Mouse (Mus musculus): Measurements from ENCODE around the gene Shoc2. TPM values are rescaled to one million over a fixed set of nuclear protein-coding genes. Genes with fewer than 3 reads are reported as not detected.
A peak's percentile ranks its signal among the peaks of the same experiment; 100 is the strongest.
"Not testable (repeated sequence)": the region's sequence is repeated elsewhere in the genome, so short reads cannot be mapped to it uniquely, and the experiment has no call there.

Shoc2 gene
- polyA plus RNA-seq, 1 experiment = 18.6 TPM

- no peak overlapping the region for H3K4me3 ChIP-seq (ENCODE audit: control insufficient read depth, insufficient read depth, low read length)
- TF ChIP-seq CTCF (IDR thresholded peaks at IDR 0.05; ENCODE audit: borderline replicate concordance, control insufficient read depth, extremely low read depth, insufficient read depth, low read length, poor library complexity) (no peak), POLR2A (IDR thresholded peaks at IDR 0.05; ENCODE audit: control insufficient read depth, extremely low read depth, insufficient read depth, low read length, poor library complexity) (no peak)
- DNase-seq = no peak
- H3K27ac ChIP-seq (ENCODE audit: control insufficient read depth, insufficient read depth, low read length) = no peak overlapping the region
- H3K36me3 ChIP-seq (ENCODE audit: control insufficient read depth, insufficient read depth, low read length) = peaks cover 31% of the 10 kb centered on the region
- peaks cover 19% of the 10 kb centered on the region for H3K4me1 ChIP-seq (replicated peaks; ENCODE audit: control insufficient read depth, insufficient read depth, low read length)
- no peaks in the 10 kb centered on the region for H3K27me3 ChIP-seq (ENCODE audit: control insufficient read depth, insufficient read depth, low read length)
- WGBS = 2% methylated on average over 6 of the region's 6 CpGs
These were observed 37.9 kb upstream of the Shoc2 start for GRCm38 (mm10) chr19:53906033-53906702.

GRCm38 (mm10) chr19:53906703-53907070 lies 37.4 kb upstream of the Shoc2 start:
- H3K27me3 ChIP-seq (ENCODE audit: control insufficient read depth, insufficient read depth, low read length); DNase-seq; H3K4me3 ChIP-seq (ENCODE audit: control insufficient read depth, insufficient read depth, low read length); H3K27ac ChIP-seq (ENCODE audit: control insufficient read depth, insufficient read depth, low read length): not testable (repeated sequence)
- Histone ChIP-seq H3K4me1 (replicated peaks; ENCODE audit: control insufficient read depth, insufficient read depth, low read length) (peaks cover 18% of the 10 kb centered on the region), H3K36me3 (ENCODE audit: control insufficient read depth, insufficient read depth, low read length) (peaks cover 35% of the 10 kb centered on the region)

DNA sequence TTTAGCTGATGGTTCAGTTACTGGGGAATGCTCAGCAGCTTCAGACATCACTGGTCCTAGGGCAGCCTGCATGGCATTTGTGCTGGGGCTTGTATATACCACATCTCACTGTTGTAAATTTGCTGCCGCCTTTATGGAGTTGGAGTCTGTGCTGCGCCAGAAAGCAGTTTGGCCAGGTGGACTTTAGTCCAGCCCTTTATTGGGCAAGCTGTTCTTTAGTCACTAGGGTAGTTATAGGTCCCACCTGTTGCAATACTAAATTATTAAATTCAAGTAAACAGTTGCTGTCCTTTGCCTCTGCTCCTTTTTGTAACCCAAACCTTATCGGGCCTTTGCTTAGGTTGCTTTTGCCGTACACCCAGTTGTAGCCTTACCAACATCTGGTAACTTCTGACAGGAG lies 29.2 kb upstream of the Shoc2 start:
- 98% methylated on average over 4 of the region's 4 CpGs for WGBS
- Histone ChIP-seq H3K27me3 (ENCODE audit: control insufficient read depth, insufficient read depth, low read length) (no peaks in the 10 kb centered on the region), H3K4me3 (ENCODE audit: control insufficient read depth, insufficient read depth, low read length) (no peak overlapping the region), H3K4me1 (replicated peaks; ENCODE audit: control insufficient read depth, insufficient read depth, low read length) (no peaks in the 10 kb centered on the region), H3K36me3 (ENCODE audit: control insufficient read depth, insufficient read depth, low read length) (peaks cover 96% of the 10 kb centered on the region), H3K27ac (ENCODE audit: control insufficient read depth, insufficient read depth, low read length) (no peak overlapping the region)
- DNase-seq = no peak
- TF ChIP-seq CTCF (IDR thresholded peaks at IDR 0.05; ENCODE audit: borderline replicate concordance, control insufficient read depth, extremely low read depth, insufficient read depth, low read length, poor library complexity) = no peak

GRCm38 (mm10) chr19:53919541-53919940 lies 24.6 kb upstream of the Shoc2 start:
- peaks cover 90% of the 10 kb centered on the region for H3K36me3 ChIP-seq (ENCODE audit: control insufficient read depth, insufficient read depth, low read length)
- no peak overlapping the region for H3K4me3 ChIP-seq (ENCODE audit: control insufficient read depth, insufficient read depth, low read length)
- 96% methylated on average over 10 of the region's 10 CpGs for WGBS
- TF ChIP-seq POLR2A (IDR thresholded peaks at IDR 0.05; ENCODE audit: control insufficient read depth, extremely low read depth, insufficient read depth, low read length, poor library complexity) (no peak), CTCF (IDR thresholded peaks at IDR 0.05; ENCODE audit: borderline replicate concordance, control insufficient read depth, extremely low read depth, insufficient read depth, low read length, poor library complexity) (no peak)
- no peaks in the 10 kb centered on the region for H3K4me1 ChIP-seq (replicated peaks; ENCODE audit: control insufficient read depth, insufficient read depth, low read length)
- no peak overlapping the region for H3K27ac ChIP-seq (ENCODE audit: control insufficient read depth, insufficient read depth, low read length)
- no peak for DNase-seq
- no peaks in the 10 kb centered on the region for H3K27me3 ChIP-seq (ENCODE audit: control insufficient read depth, insufficient read depth, low read length)

GRCm38 (mm10) chr19:53921996-53922395 lies 22.1 kb upstream of the Shoc2 start:
- peaks cover 86% of the 10 kb centered on the region for H3K36me3 ChIP-seq (ENCODE audit: control insufficient read depth, insufficient read depth, low read length)
- not testable (repeated sequence) for DNase-seq; H3K4me3 ChIP-seq (ENCODE audit: control insufficient read depth, insufficient read depth, low read length); H3K4me1 ChIP-seq (replicated peaks; ENCODE audit: control insufficient read depth, insufficient read depth, low read length); H3K27me3 ChIP-seq (ENCODE audit: control insufficient read depth, insufficient read depth, low read length); H3K27ac ChIP-seq (ENCODE audit: control insufficient read depth, insufficient read depth, low read length)
- 98% methylated on average over 3 of the region's 3 CpGs for WGBS

DNA sequence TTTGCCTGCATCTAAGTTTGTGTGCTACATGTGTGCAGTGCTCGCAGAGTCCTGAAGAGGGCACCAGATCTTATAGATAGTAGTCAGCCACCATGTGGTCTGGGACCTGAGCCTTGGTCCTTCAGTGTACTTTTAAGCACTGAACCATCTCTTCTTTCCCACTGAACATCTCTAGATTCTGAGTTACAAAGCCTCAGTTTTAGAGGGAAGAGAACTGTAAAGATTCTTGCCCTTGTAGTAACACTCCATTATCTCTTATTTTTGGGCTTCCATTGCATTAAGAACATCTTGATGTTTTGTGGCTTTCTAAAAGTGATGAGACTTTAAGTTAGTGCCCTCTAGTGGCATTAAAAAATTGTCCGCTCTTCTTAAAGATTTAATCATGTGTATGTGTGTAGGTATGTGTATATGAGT lies 18.8 kb upstream of the Shoc2 start:
- 95% methylated on average over 2 of the region's 2 CpGs for WGBS
- H3K36me3 ChIP-seq (ENCODE audit: control insufficient read depth, insufficient read depth, low read length) = peaks cover 91% of the 10 kb centered on the region
- TF ChIP-seq CTCF (IDR thresholded peaks at IDR 0.05; ENCODE audit: borderline replicate concordance, control insufficient read depth, extremely low read depth, insufficient read depth, low read length, poor library complexity) = no peak
- no peak for TF ChIP-seq POLR2A (IDR thresholded peaks at IDR 0.05; ENCODE audit: control insufficient read depth, extremely low read depth, insufficient read depth, low read length, poor library complexity)
- H3K27me3 ChIP-seq (ENCODE audit: control insufficient read depth, insufficient read depth, low read length) = no peaks in the 10 kb centered on the region
- no peak overlapping the region for H3K4me3 ChIP-seq (ENCODE audit: control insufficient read depth, insufficient read depth, low read length)
- H3K4me1 ChIP-seq (replicated peaks; ENCODE audit: control insufficient read depth, insufficient read depth, low read length) = no peaks in the 10 kb centered on the region
- peak; percentile 43 for DNase-seq
- H3K27ac ChIP-seq (ENCODE audit: control insufficient read depth, insufficient read depth, low read length) = no peak overlapping the region

DNA sequence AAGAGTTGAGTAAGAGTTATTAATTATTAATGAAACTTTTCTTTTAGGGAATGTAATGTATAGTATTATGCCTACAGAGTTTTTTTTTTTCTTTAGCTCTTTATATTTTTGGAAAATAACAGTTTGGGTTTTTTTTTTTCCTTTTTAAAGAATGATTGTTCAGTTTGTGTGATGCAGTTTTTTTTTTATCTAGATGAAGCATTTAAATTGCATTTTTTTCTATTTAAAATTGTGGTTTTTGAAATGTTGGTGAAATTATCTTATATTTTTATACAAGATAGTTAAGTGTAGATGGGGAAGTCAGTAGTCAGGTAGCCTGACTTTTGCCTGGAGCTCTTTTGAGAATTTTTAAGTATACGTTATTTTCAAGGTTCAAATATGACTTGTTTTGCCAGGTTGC lies 17.4 kb upstream of the Shoc2 start:
- no peak for TF ChIP-seq POLR2A (IDR thresholded peaks at IDR 0.05; ENCODE audit: control insufficient read depth, extremely low read depth, insufficient read depth, low read length, poor library complexity)
- no peak for TF ChIP-seq CTCF (IDR thresholded peaks at IDR 0.05; ENCODE audit: borderline replicate concordance, control insufficient read depth, extremely low read depth, insufficient read depth, low read length, poor library complexity)
- H3K27me3 ChIP-seq (ENCODE audit: control insufficient read depth, insufficient read depth, low read length) = no peaks in the 10 kb centered on the region
- H3K27ac ChIP-seq (ENCODE audit: control insufficient read depth, insufficient read depth, low read length) = no peak overlapping the region
- no peak overlapping the region for H3K4me3 ChIP-seq (ENCODE audit: control insufficient read depth, insufficient read depth, low read length)
- no peak for DNase-seq
- peaks cover 89% of the 10 kb centered on the region for H3K36me3 ChIP-seq (ENCODE audit: control insufficient read depth, insufficient read depth, low read length)
- WGBS = 97% methylated on average over 1 of the region's 1 CpGs
- no peaks in the 10 kb centered on the region for H3K4me1 ChIP-seq (replicated peaks; ENCODE audit: control insufficient read depth, insufficient read depth, low read length)

Data from thymus, adult 2 months (tissue).